Mouse (Mus musculus) lung, adult 2 months (tissue): Measurements from ENCODE around the gene Gm156.
"Not testable (repeated sequence)": the region's sequence is repeated elsewhere in the genome, so short reads cannot be mapped to it uniquely, and the experiment has no call there.

Experiments used
- CTCF ChIP-seq: fragments of 200-500 bp; IDR thresholded peaks from 2 replicates; pipeline ENCODE4 v1.5.1; 2011; ENCODE audit warnings: mild to moderate bottlenecking, low read length, control low read depth; ENCODE audit not compliant: insufficient read depth
- POLR2A ChIP-seq: fragments of 200-500 bp; IDR thresholded peaks from 2 replicates; pipeline ENCODE4 v1.6.1; 2011; ENCODE audit warnings: low read depth, mild to moderate bottlenecking, control low read depth, low read length, borderline replicate concordance; ENCODE audit errors: extremely low read depth

GRCm38 (mm10) chr6:129784170-129784569, at the start of gene Gm156:
- not testable (repeated sequence) for TF ChIP-seq POLR2A, CTCF
